Mouse (Mus musculus): ENCODE measurements at regions not wholly inside any gene's neighbourhood (a gene's known extent, or its start where the extent isn't known, plus 50 kb on each side); places are given as distances from the start of the nearest gene placed in this dataset.

- no peak for TF ChIP-seq CTCF (IDR thresholded peaks at IDR 0.05; ENCODE audit: low read depth)
- no peak for TF ChIP-seq EP300 (optimal IDR thresholded peaks at IDR 0.05)
Observed at GRCm38 (mm10) chr8:35912264-35912663, 146.7 kb downstream of the Gm19410 start.

Data from stomach, postnatal 0 days (tissue).